Mouse (Mus musculus): Measurements from ENCODE around the gene Gm43302. TPM values are rescaled to one million over a fixed set of nuclear protein-coding genes. Genes with fewer than 3 reads are reported as not detected.
"Not testable (repeated sequence)": the region's sequence is repeated elsewhere in the genome, so short reads cannot be mapped to it uniquely, and the experiment has no call there.

The Gm43302 gene
- polyA plus RNA-seq, 1 experiment, result not detected

GRCm38 (mm10) chr5:105196308-105196707, 97.2 kb downstream of the Gm43302 start:
- H3K27ac ChIP-seq (ENCODE audit: insufficient read depth, low read depth, low read length); H3K4me3 ChIP-seq (ENCODE audit: insufficient read depth, low read depth, low read length); H3K4me1 ChIP-seq (ENCODE audit: control insufficient read depth, insufficient read depth, low read length): not testable (repeated sequence)
- WGBS, result 40% methylated on average over 5 of the region's 5 CpGs

- 84% methylated on average over 2 of the region's 2 CpGs for WGBS
- not testable (repeated sequence) for H3K4me1 ChIP-seq (ENCODE audit: control insufficient read depth, insufficient read depth, low read length); H3K4me3 ChIP-seq (ENCODE audit: insufficient read depth, low read depth, low read length); H3K27ac ChIP-seq (ENCODE audit: insufficient read depth, low read depth, low read length)
Observed at GRCm38 (mm10) chr5:105192536-105192935, 101.0 kb downstream of the Gm43302 start.

- Histone ChIP-seq H3K27ac (ENCODE audit: insufficient read depth, low read depth, low read length) (no peak overlapping the region), H3K4me1 (ENCODE audit: control insufficient read depth, insufficient read depth, low read length) (no peaks in the 10 kb centered on the region), H3K4me3 (ENCODE audit: insufficient read depth, low read depth, low read length) (no peak overlapping the region)
- TF ChIP-seq CTCF (IDR thresholded peaks at IDR 0.05; ENCODE audit: insufficient read depth, low read depth, low read length), result no peak
- TF ChIP-seq POLR2A (IDR thresholded peaks at IDR 0.05; ENCODE audit: insufficient read depth, low read depth, low read length), result no peak
Observed at GRCm38 (mm10) chr5:105181446-105181845, 112.0 kb downstream of the Gm43302 start.

Other genes with a start within 250 kb of the Gm43302 start
- not detected in 2 replicates for gene Gbp9, start 154.2 kb downstream of the Gm43302 start, polyA plus RNA-seq (2012; ENCODE audit: insufficient read depth, insufficient read length, low replicate concordance, missing spikeins)
- 229 TPM in 1 of 2 replicates, not detected in the other for gene Gbp8, start 154.2 kb downstream of the Gm43302 start, polyA plus RNA-seq (2012; ENCODE audit: insufficient read depth, insufficient read length, low replicate concordance, missing spikeins)
- gene Gbp4, start 154.1 kb downstream of the Gm43302 start, polyA plus RNA-seq (2012; ENCODE audit: insufficient read depth, insufficient read length, low replicate concordance, missing spikeins), result not detected in 2 replicates
- gene Gbp10, start 54.2 kb downstream of the Gm43302 start, polyA plus RNA-seq (2012; ENCODE audit: insufficient read depth, insufficient read length, low replicate concordance, missing spikeins), result not detected in 2 replicates
- not detected in 2 replicates for gene Gbp6, start within 50 bp of the Gm43302 start, polyA plus RNA-seq (2012; ENCODE audit: insufficient read depth, insufficient read length, low replicate concordance, missing spikeins)
- gene Lrrc8b, start 122.1 kb upstream of the Gm43302 start, polyA plus RNA-seq (2012; ENCODE audit: insufficient read depth, insufficient read length, low replicate concordance, missing spikeins), result not detected in 2 replicates
- gene Lrrc8c, start 225.7 kb upstream of the Gm43302 start, polyA plus RNA-seq (2012; ENCODE audit: insufficient read depth, insufficient read length, low replicate concordance, missing spikeins), result not detected in 2 replicates